Mouse (Mus musculus): ENCODE results near the gene Bicc1.

GRCm38 (mm10) chr10:70903936-70904335 lies 255.6 kb downstream of the Bicc1 start:
- TF ChIP-seq EP300 (IDR thresholded peaks at IDR 0.05; ENCODE audit: insufficient read depth, low read depth, low read length) (no peak), CTCF (IDR thresholded peaks at IDR 0.05; ENCODE audit: low read depth, low read length) (no peak), POLR2A (IDR thresholded peaks at IDR 0.05; ENCODE audit: insufficient read depth, low read length) (no peak)
